Mouse (Mus musculus): ENCODE data around the gene Gm45713. TPM values are rescaled to one million over a fixed set of nuclear protein-coding genes. Genes with fewer than 3 reads are reported as not detected.
"Not testable (repeated sequence)": the region's sequence is repeated elsewhere in the genome, so short reads cannot be mapped to it uniquely, and the experiment has no call there.

The Gm45713 gene
- polyA plus RNA-seq, 1 experiment from 2014 or later: 0.27 TPM

- Histone ChIP-seq H3K27me3 (no peaks in the 10 kb centered on the region), H3K9ac (peak within 1 kb of the TSS; percentile 49; the same call in 1 of the 2 replicates), H3K4me3 (peak within 1 kb of the TSS; percentile 20; the same call in 1 of the 2 replicates), H3K9me3 (no peaks in the 10 kb centered on the region), H3K27ac (peak within 1 kb of the TSS; percentile 90), H3K4me2 (replicated peaks) (peak within 1 kb of the TSS; percentile 36), H3K4me1 (peaks cover 21% of the 10 kb centered on the region), H3K36me3 (no peaks in the 10 kb centered on the region)
- ATAC-seq (ENCODE audit: insufficient number of reproducible peaks, insufficient read depth, low FRiP score, low TSS enrichment): peak; percentile 82; the same call in 1 of the 2 replicates
- WGBS: 48% methylated on average over 7 of the region's 7 CpGs
Measured at GRCm38 (mm10) chr7:45103652-45104180, 32.3 kb downstream of the Gm45713 start, which contains the start of gene Fcgrt. Gene Fcgrt, minus strand, starts transcription at chr7:45103851.

- H3K4me2 ChIP-seq (replicated peaks): peak overlapping the region; percentile 36
- no peak for ATAC-seq (ENCODE audit: insufficient number of reproducible peaks, insufficient read depth, low FRiP score, low TSS enrichment)
- no peaks in the 10 kb centered on the region for H3K27me3 ChIP-seq
- peak overlapping the region; percentile 49; the same call in 1 of the 2 replicates for H3K9ac ChIP-seq
- 58% methylated on average over 9 of the region's 9 CpGs for WGBS
- H3K4me3 ChIP-seq: peak overlapping the region; percentile 20; the same call in 1 of the 2 replicates
- H3K4me1 ChIP-seq: peaks cover 21% of the 10 kb centered on the region
- no peaks in the 10 kb centered on the region for H3K36me3 ChIP-seq
- no peaks in the 10 kb centered on the region for H3K9me3 ChIP-seq
- H3K27ac ChIP-seq: peak overlapping the region; percentile 90
Measured at GRCm38 (mm10) chr7:45102940-45103585, 33.0 kb downstream of the Gm45713 start.

- Histone ChIP-seq H3K9me3 (no peaks in the 10 kb centered on the region), H3K4me1 (peaks cover 21% of the 10 kb centered on the region), H3K4me3 (no peak overlapping the region), H3K27me3 (no peaks in the 10 kb centered on the region), H3K36me3 (no peaks in the 10 kb centered on the region), H3K4me2 (replicated peaks) (peak overlapping the region; percentile 36; the same call in 1 of the 2 replicates), H3K27ac (no peak overlapping the region), H3K9ac (no peak overlapping the region)
- no peak for ATAC-seq (ENCODE audit: insufficient number of reproducible peaks, insufficient read depth, low FRiP score, low TSS enrichment)
- WGBS: 82% methylated on average over 11 of the region's 11 CpGs
Measured at GRCm38 (mm10) chr7:45102441-45102840, 33.6 kb downstream of the Gm45713 start.

DNA sequence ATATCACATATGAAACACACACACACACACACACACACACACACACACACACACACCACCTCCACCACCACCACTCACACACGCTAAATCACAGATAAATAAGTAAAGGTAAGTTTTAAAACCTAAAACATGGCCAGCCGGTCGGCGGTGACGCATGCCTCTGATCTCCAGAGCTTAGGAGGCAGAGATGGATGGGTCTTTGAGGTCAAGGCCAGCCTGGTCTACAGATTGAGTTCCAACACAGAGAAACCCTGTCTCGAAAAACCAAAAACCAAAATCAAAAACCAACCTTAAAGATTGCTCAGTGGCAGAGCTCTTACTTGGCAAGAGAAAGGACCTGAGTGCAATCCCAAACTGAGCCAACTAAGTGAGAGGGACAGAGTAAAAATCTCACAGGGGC lies 36.0 kb downstream of the Gm45713 start:
- Histone ChIP-seq H3K27ac (no peak overlapping the region), H3K9me3 (no peaks in the 10 kb centered on the region), H3K27me3 (no peaks in the 10 kb centered on the region), H3K36me3 (no peaks in the 10 kb centered on the region), H3K4me3 (no peak overlapping the region), H3K4me1 (peaks cover 21% of the 10 kb centered on the region), H3K9ac (no peak overlapping the region), H3K4me2 (replicated peaks) (no peak overlapping the region)
- no peak for ATAC-seq (ENCODE audit: insufficient number of reproducible peaks, insufficient read depth, low FRiP score, low TSS enrichment)
- WGBS: 90% methylated on average over 6 of the region's 6 CpGs

DNA sequence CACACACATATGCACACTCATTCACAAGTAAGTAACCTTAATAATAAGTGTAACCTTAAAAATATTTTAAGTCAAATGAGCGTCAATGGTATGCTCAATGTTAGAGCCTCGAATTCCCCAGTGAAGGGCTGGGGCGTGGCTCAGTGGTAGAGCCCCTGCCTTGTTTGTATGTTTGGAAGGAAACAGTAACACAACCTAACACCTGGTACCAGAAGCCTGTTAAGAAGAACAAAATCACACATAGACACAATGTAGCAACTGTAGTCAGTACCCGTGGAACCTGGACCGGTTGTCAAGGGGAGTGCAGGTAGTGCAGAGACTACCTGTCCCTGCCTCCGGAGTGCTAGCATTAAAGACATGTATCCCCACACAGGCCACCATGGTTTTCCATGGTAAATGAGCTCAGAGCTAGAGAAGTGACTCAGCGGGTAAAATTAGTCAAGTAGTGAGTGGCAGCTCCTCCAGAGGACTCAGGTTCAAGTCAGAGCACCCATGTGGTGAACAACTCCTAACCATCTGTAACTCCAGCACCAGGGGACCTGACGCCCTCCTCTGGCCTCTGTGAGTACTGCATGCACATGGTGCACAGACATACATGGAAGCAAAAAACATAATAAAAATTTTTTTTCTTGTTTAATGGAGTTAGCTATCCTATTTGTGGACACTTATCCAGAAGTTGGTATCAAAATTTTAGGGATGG lies 37.3 kb downstream of the Gm45713 start:
- Histone ChIP-seq H3K4me3 (no peak overlapping the region), H3K27me3 (no peaks in the 10 kb centered on the region), H3K4me2 (replicated peaks) (no peak overlapping the region), H3K9ac (no peak overlapping the region), H3K27ac (no peak overlapping the region), H3K9me3 (no peaks in the 10 kb centered on the region), H3K36me3 (no peaks in the 10 kb centered on the region), H3K4me1 (peaks cover 25% of the 10 kb centered on the region)
- ATAC-seq (ENCODE audit: insufficient number of reproducible peaks, insufficient read depth, low FRiP score, low TSS enrichment): no peak
- WGBS: 87% methylated on average over 8 of the region's 8 CpGs

DNA sequence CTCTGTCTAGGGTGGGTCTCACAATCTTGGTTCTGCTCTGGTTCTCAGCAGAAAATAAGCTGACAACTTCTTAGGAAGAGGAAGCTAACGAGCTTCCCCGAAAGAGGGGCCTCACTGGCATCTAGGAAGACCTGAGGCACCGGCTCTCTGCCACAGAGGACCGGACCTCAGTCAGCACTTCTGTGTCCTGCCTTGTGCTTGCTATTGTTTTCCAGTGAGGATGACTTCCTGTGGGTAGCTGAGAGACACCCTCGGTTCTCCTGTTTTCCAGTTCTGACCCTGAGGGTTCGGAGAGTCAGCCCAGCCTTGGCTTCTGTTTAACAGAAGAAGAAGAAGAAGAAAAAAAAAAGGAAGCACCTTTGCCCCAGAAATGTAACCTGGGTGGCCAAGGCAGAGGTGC lies 38.6 kb downstream of the Gm45713 start:
- no peak for ATAC-seq (ENCODE audit: insufficient number of reproducible peaks, insufficient read depth, low FRiP score, low TSS enrichment)
- no peaks in the 10 kb centered on the region for H3K36me3 ChIP-seq
- H3K27ac ChIP-seq: 0 out of 2 replicates have a peak overlapping the region, but pooled peaks have one; percentile 11
- no peak overlapping the region for H3K9ac ChIP-seq
- H3K9me3 ChIP-seq: no peaks in the 10 kb centered on the region
- peaks cover 22% of the 10 kb centered on the region; the same call in 1 of the 2 replicates for H3K4me1 ChIP-seq
- 52% methylated on average over 6 of the region's 6 CpGs for WGBS
- H3K4me2 ChIP-seq (replicated peaks): no peak overlapping the region
- no peaks in the 10 kb centered on the region for H3K27me3 ChIP-seq
- H3K4me3 ChIP-seq: no peak overlapping the region

GRCm38 (mm10) chr7:45095965-45096364 lies 40.1 kb downstream of the Gm45713 start:
- ATAC-seq (ENCODE audit: insufficient number of reproducible peaks, insufficient read depth, low FRiP score, low TSS enrichment); H3K27me3 ChIP-seq; H3K27ac ChIP-seq; H3K36me3 ChIP-seq; H3K9ac ChIP-seq; H3K9me3 ChIP-seq; H3K4me3 ChIP-seq; H3K4me2 ChIP-seq (replicated peaks): not testable (repeated sequence)
- peaks cover 23% of the 10 kb centered on the region; the same call in 1 of the 2 replicates for H3K4me1 ChIP-seq
- 93% methylated on average over 14 of the region's 14 CpGs for WGBS

GRCm38 (mm10) chr7:45095367-45095766 lies 40.7 kb downstream of the Gm45713 start:
- 0 out of 2 replicates have a peak overlapping the region, but pooled peaks have one; percentile 88 for H3K27ac ChIP-seq
- ATAC-seq (ENCODE audit: insufficient number of reproducible peaks, insufficient read depth, low FRiP score, low TSS enrichment): no peak

DNA sequence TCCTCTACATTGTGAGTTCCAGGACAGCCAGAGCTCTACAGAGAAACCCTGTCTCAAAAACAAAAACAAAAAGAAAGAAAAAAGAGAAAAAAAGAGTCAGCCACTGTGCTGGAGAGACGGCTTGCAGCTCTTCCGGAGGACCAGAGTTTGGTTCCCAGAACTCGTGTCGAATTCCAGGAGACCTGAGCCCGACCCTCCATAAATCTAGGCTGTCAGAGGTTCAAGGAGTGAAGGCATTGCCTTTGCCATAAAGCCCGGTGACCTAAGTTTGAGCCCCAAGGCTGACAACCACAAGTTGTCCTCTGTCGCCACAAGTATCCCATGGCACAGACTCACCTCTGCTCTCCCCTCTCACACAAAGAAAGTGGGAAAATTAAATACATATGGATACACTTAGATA lies 41.9 kb downstream of the Gm45713 start:
- Histone ChIP-seq H3K27ac (peak overlapping the region; percentile 88), H3K4me3 (no peak overlapping the region)

More at GRCm38 (mm10) chr7:45095367-45095766, 40.7 kb downstream of the Gm45713 start:
- Histone ChIP-seq H3K4me2 (replicated peaks) (no peak overlapping the region), H3K27me3 (no peaks in the 10 kb centered on the region), H3K36me3 (no peaks in the 10 kb centered on the region), H3K4me3 (no peak overlapping the region), H3K9me3 (no peaks in the 10 kb centered on the region), H3K4me1 (peaks cover 28% of the 10 kb centered on the region; the same call in 1 of the 2 replicates), H3K9ac (no peak overlapping the region)
- WGBS: 81% methylated on average over 6 of the region's 6 CpGs

DNA sequence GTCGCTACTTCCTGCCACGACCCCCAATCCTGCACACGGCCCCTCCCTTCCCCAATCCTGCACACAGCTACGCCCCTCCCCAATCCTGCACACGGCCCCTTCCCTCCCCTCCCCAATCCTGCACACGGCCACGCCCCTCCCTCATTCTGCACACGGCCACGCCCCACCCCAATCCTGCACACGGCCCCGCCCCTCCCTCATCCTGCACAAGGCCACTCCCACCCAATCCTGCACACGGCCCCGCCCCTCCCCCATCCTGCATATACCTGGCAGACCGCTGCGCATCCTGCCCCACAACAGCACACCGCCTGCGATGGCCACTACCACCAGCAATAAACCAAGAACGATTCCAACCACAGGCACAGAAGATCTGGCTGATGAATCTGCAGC lies 42.5 kb downstream of the Gm45713 start:
- ATAC-seq (ENCODE audit: insufficient number of reproducible peaks, insufficient read depth, low FRiP score, low TSS enrichment): no peak
- Histone ChIP-seq H3K36me3 (peaks cover 12% of the 10 kb centered on the region), H3K4me1 (peaks cover 34% of the 10 kb centered on the region; the same call in 1 of the 2 replicates), H3K9me3 (no peaks in the 10 kb centered on the region), H3K27me3 (no peaks in the 10 kb centered on the region), H3K4me2 (replicated peaks) (peak overlapping the region; percentile 20), H3K27ac (peak overlapping the region; percentile 88), H3K4me3 (no peak overlapping the region), H3K9ac (no peak overlapping the region)
- WGBS: 30% methylated on average over 17 of the region's 18 CpGs

More for the DNA sequence above, 41.9 kb downstream of the Gm45713 start:
- no peak for ATAC-seq (ENCODE audit: insufficient number of reproducible peaks, insufficient read depth, low FRiP score, low TSS enrichment)
- Histone ChIP-seq H3K9ac (no peak overlapping the region), H3K4me2 (replicated peaks) (no peak overlapping the region; the same call in 1 of the 2 replicates), H3K36me3 (0 out of 2 replicates have a peak, but pooled peaks cover 8% of the 10 kb centered on the region), H3K4me1 (peaks cover 34% of the 10 kb centered on the region; the same call in 1 of the 2 replicates), H3K9me3 (no peaks in the 10 kb centered on the region), H3K27me3 (no peaks in the 10 kb centered on the region)
- WGBS: 22% methylated on average over 7 of the region's 7 CpGs

- 32% methylated on average over 12 of the region's 12 CpGs for WGBS
- H3K27ac ChIP-seq: peak overlapping the region; percentile 88
- H3K4me3 ChIP-seq: no peak overlapping the region
- peaks cover 34% of the 10 kb centered on the region; the same call in 1 of the 2 replicates for H3K4me1 ChIP-seq
- H3K9ac ChIP-seq: no peak overlapping the region
- H3K36me3 ChIP-seq: peaks cover 18% of the 10 kb centered on the region
- H3K9me3 ChIP-seq: no peaks in the 10 kb centered on the region
- no peaks in the 10 kb centered on the region for H3K27me3 ChIP-seq
- no peak for ATAC-seq (ENCODE audit: insufficient number of reproducible peaks, insufficient read depth, low FRiP score, low TSS enrichment)
- peak overlapping the region; percentile 20 for H3K4me2 ChIP-seq (replicated peaks)
Measured at GRCm38 (mm10) chr7:45092828-45093515, 43.1 kb downstream of the Gm45713 start.

All from embryonic facial prominence, embryonic 12.5 days (tissue).